Mouse (Mus musculus) spleen, adult 2 months (tissue): ENCODE measurements at regions not wholly inside any gene's neighbourhood (a gene's known extent, or its start where the extent isn't known, plus 50 kb on each side); places are given as distances from the start of the nearest gene placed in this dataset.

ENCODE experiments used
- DNase-seq, 2 experiments: peaks; one replicate each; pipeline versions ENCODE4 v3.0.0 to v3.0.0-alpha.2; 2012 to 2021; ENCODE audit warnings: low spot score in 2 of 2, low read depth in 1 of 2
- H3K27ac ChIP-seq: fragments of 200-500 bp; 2 replicates; pipeline ENCODE4 v1.5.1; 2012; ENCODE audit warnings: low read length, inconsistent platforms; ENCODE audit not compliant: insufficient read depth
- H3K27me3 ChIP-seq: fragments of 200-500 bp; 2 replicates; pipeline ENCODE4 v1.6.1; 2012; ENCODE audit warnings: mild to moderate bottlenecking, moderate library complexity, low read length, inconsistent platforms; ENCODE audit not compliant: control insufficient read depth, insufficient read depth
- H3K36me3 ChIP-seq: fragments of 200-500 bp; 2 replicates; pipeline ENCODE4 v1.6.1; 2012; ENCODE audit warnings: mild to moderate bottlenecking, low read length, inconsistent platforms; ENCODE audit not compliant: control insufficient read depth, insufficient read depth
- H3K4me1 ChIP-seq: fragments of 200-500 bp; 2 replicates; pipeline ENCODE4 v1.6.1; 2011; ENCODE audit warnings: inconsistent platforms; ENCODE audit not compliant: control insufficient read depth, insufficient read depth, insufficient read length
- H3K4me3 ChIP-seq: fragments of 200-500 bp; 2 replicates; pipeline ENCODE4 v1.5.1; 2011; ENCODE audit warnings: mild to moderate bottlenecking, inconsistent platforms; ENCODE audit not compliant: insufficient read depth, insufficient read length; ENCODE audit errors: extremely low read depth
- CTCF ChIP-seq: fragments of 200-500 bp; IDR thresholded peaks from 2 replicates; pipeline ENCODE4 v1.5.1; 2011; ENCODE audit warnings: mild to moderate bottlenecking, inconsistent platforms; ENCODE audit not compliant: insufficient read depth, insufficient read length, insufficient replicate concordance; ENCODE audit errors: extremely low read depth
- POLR2A ChIP-seq: fragments of 200-500 bp; IDR thresholded peaks from 2 replicates; pipeline ENCODE4 v1.6.1; 2011; ENCODE audit warnings: low read depth, low read length, inconsistent platforms
- WGBS: fragments of 180-500 bp; shearing (Covaris S2); methylation state at CpG from one replicate; pipeline ENCODE4 v1.1.7; 2018; 5-methylcytosine and 5-hydroxymethylcytosine counted together

DNA sequence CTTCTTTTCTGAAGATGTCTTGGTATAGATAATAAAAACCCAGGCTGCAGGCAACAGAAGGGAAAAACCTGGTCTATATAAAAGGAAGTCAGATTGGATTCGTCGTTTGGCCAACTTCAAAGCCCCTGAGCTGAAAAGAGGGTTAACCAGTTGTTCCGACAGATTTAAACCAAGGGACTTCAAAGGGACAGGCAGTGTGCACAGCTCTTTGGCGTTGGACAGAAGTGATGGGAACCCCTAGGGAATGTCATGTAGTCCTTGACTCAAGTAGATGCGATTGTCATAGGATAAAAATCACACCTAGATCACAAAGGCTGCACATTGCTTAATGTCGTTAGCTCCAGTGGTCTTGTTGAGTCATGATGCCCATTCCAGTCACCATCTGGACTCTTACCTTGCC, 865.8 kb upstream of the Car8 start:
- Histone ChIP-seq H3K27me3 (no peaks in the 10 kb centered on the region), H3K4me3 (no peak overlapping the region), H3K36me3 (no peaks in the 10 kb centered on the region), H3K4me1 (no peaks in the 10 kb centered on the region), H3K27ac (no peak overlapping the region)
- TF ChIP-seq POLR2A (no peak), CTCF (no peak)
- WGBS, result 81% methylated on average over 6 of the region's 6 CpGs
- DNase-seq, result no peak

DNA sequence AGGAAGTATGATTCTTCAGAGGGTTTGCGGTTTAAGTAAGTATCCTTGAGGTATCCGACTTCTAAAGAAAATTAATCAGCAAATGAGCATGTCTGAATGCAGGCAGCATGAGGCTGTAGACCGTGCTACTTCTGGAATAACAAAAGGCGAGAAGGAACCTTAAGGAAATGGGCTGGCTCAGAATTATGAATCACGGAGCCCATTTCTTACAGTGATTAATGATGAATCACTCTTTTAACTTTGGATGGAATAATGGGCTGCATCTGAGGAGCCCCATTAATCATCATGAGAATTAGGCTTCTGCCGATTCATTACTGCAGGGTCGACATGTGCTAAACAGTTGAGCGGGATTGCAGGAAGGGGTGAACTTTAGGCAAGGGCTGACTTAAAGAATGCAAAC, 865.1 kb upstream of the Car8 start:
- Histone ChIP-seq H3K27ac (no peak overlapping the region), H3K4me3 (no peak overlapping the region), H3K4me1 (no peaks in the 10 kb centered on the region), H3K27me3 (no peaks in the 10 kb centered on the region), H3K36me3 (no peaks in the 10 kb centered on the region)
- 88% methylated on average over 8 of the region's 8 CpGs for WGBS
- no peak for DNase-seq
- TF ChIP-seq POLR2A (no peak), CTCF (no peak)

DNA sequence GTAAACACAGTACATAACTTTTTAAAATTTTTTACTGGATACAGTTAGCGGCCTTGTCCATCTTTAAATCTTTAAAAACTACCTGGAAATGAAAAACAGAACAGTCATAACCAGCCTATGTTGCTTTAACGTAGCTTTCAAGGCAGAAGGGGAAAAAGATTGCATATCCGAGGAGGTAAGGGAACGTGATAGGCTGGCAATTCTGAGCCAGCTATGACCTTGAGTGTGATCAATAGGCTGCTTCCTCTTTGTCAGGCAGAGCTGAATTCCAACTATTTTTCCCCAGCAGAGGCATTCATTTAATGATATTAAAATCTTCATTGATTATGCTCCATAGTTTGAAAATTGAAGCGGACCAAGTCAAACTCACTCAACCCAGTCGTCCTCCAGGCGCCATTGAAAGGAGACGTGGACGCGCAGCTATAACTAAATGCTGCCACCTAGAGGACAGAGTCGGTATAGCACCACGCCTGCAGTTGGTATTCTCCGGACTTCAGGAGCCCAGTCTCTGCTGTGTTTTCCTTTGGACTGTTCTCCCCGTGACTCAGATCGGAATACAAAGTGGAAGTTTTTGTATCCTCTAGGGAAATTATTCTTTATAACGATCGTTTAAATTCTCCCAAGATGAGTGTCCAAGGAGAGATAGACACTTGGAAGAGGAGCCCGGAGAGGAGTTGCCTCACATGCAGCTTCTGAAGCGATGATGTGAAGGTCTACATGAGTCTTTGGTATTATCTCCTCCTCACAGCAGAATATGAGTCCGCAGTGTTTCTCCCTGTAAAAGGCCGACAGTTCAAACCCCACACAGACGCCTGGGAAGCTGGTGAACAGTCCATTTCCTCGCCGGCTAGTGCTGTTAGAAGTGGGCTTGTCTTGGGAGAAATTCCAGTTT, 858.2 kb upstream of the Car8 start:
- Histone ChIP-seq H3K27ac (no peak overlapping the region), H3K27me3 (no peaks in the 10 kb centered on the region), H3K4me3 (no peak overlapping the region), H3K36me3 (no peaks in the 10 kb centered on the region), H3K4me1 (no peaks in the 10 kb centered on the region; the same call in 1 of the 2 replicates)
- 32% methylated on average over 24 of the region's 24 CpGs for WGBS
- TF ChIP-seq POLR2A, result no peak
- TF ChIP-seq CTCF, result peak; percentile 88; the same call in 1 of the 2 replicates
- peak; percentile 38 to 79 for DNase-seq

DNA sequence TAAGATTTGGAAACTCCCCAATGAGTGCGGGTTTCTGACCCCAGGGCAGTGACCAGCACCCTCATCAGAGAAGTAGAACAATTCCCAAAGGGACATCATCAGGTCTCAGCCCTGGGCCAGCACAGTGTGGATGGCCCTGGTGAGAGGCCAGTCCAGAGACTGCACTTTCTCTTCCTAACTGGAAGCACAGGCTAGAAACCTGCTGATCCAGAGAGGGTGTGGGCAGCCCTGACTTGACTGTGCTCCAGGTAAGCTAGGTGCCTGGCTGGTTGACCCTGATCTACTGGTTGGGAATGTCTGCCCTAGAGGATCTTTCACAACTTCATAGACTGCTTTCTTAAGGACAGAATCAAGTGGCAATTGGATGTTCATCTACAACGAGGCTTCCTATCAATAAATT, 857.4 kb upstream of the Car8 start:
- DNase-seq, result no peak
- H3K4me3 ChIP-seq, result no peak overlapping the region
- WGBS, result 81% methylated on average over 2 of the region's 2 CpGs
- H3K27ac ChIP-seq, result no peak overlapping the region
- H3K36me3 ChIP-seq, result no peaks in the 10 kb centered on the region
- no peaks in the 10 kb centered on the region; the same call in 1 of the 2 replicates for H3K4me1 ChIP-seq
- no peak for TF ChIP-seq CTCF
- TF ChIP-seq POLR2A, result no peak
- no peaks in the 10 kb centered on the region for H3K27me3 ChIP-seq

DNA sequence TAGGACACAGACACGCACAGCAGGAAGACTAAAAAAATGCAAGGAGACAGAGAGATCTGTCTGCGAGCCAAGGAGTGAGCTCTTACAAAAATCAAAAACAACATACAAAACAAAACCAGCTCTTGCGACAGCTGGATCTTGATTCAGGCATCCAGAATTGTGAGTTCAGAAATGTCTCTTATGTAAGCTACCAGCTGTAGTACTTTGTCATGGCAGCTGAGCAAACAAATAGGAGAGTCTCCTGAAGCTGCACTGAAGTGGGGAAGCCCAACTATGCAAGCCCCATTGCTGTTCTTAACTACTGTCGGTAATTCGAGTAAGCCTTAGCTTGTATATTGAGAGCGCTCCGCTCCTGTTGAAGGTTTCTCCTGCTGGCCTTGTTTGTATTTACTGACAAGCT, 856.8 kb upstream of the Car8 start:
- 89% methylated on average over 7 of the region's 7 CpGs for WGBS
- Histone ChIP-seq H3K27me3 (no peaks in the 10 kb centered on the region), H3K4me1 (no peaks in the 10 kb centered on the region; the same call in 1 of the 2 replicates), H3K4me3 (no peak overlapping the region), H3K27ac (no peak overlapping the region), H3K36me3 (no peaks in the 10 kb centered on the region)
- no peak for DNase-seq
- TF ChIP-seq POLR2A, result no peak
- no peak for TF ChIP-seq CTCF

DNA sequence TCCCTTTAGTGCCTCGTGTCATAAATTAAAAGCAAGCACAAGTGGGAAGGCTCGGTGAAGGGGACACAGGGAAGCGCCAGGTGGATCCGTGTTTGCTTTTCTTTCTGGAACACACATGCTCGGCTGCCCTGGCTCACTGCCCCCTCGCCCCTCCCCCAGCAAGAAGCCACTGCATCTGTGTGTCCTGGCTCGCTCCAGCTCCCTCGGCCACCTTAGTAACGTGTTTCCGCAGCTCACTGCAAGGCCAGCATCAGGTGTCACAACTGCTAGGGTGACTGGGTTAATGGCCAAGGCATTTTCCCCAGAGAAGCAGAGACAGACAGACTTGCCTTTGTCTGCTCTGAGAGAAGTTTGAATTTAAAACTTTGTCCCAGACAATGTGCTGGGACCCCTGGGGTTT, 855.7 kb upstream of the Car8 start:
- TF ChIP-seq POLR2A, result no peak
- TF ChIP-seq CTCF, result no peak
- Histone ChIP-seq H3K27me3 (no peaks in the 10 kb centered on the region), H3K4me3 (no peak overlapping the region), H3K36me3 (no peaks in the 10 kb centered on the region), H3K27ac (no peak overlapping the region), H3K4me1 (no peaks in the 10 kb centered on the region; the same call in 1 of the 2 replicates)
- no peak for DNase-seq
- WGBS, result 56% methylated on average over 10 of the region's 10 CpGs

DNA sequence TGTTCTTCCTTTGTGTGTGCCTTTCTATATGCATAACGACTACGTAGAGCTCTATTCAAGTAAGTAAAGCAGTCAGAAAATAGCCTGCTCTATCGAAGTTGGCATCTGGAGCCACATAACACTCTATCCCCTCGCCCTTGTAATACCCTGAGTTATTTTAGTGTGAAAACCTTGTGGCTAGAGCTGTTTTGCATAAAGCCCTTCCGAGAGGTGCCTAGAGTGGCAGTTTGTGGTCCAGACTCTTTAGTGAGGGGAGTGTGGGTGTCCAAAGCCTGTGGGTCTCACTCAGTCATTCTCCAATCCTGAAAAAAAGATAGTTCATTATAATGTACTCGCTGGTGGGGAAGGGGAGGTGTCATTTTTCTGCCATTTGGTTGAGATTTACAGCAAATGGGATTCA, 855.2 kb upstream of the Car8 start:
- TF ChIP-seq CTCF, result no peak
- TF ChIP-seq POLR2A, result no peak
- H3K4me3 ChIP-seq, result no peak overlapping the region
- H3K4me1 ChIP-seq, result no peaks in the 10 kb centered on the region; the same call in 1 of the 2 replicates
- H3K36me3 ChIP-seq, result no peaks in the 10 kb centered on the region
- WGBS, result 25% methylated on average over 6 of the region's 6 CpGs
- H3K27me3 ChIP-seq, result no peaks in the 10 kb centered on the region
- no peak for DNase-seq
- H3K27ac ChIP-seq, result no peak overlapping the region
